Mouse (Mus musculus) brain, embryonic 14.5 days (tissue): Measurements from ENCODE around the gene Uqcr10. TPM values are rescaled to one million over a fixed set of nuclear protein-coding genes. Genes with fewer than 3 reads are reported as not detected.

Source experiments
- DNase-seq: peaks from one replicate; pipeline ENCODE4 v3.0.0-alpha.2; 2011; ENCODE audit warnings: low read depth
- CTCF ChIP-seq: fragments of 200-500 bp; IDR thresholded peaks from 2 replicates; pipeline ENCODE4 v1.5.1; 2012; ENCODE audit warnings: inconsistent platforms, mild to moderate bottlenecking, moderate library complexity, borderline replicate concordance; ENCODE audit not compliant: insufficient read depth, insufficient read length; ENCODE audit errors: extremely low read depth
- POLR2A ChIP-seq: fragments of 200-500 bp; IDR thresholded peaks from 2 replicates; pipeline ENCODE4 v1.6.1; 2012; ENCODE audit warnings: mild to moderate bottlenecking, inconsistent platforms, borderline replicate concordance; ENCODE audit not compliant: poor library complexity, insufficient read depth, insufficient read length, severe bottlenecking; ENCODE audit errors: extremely low read depth
- polyA plus RNA-seq: library from polyadenylated mRNA; depleted of rRNA; stranded (reverse); fragments of >200 nt; gene quantifications from 2 replicates; pipeline ENCODE4 v1.2.3, GENCODE M21; 2012; rRNA removed

The Uqcr10 gene
- polyA plus RNA-seq, result 554 and 676 TPM in 2 replicates

- TF ChIP-seq POLR2A (peak; percentile 72; the same call in 1 of the 2 replicates), CTCF (no peak)
- peak; percentile 98 for DNase-seq
Measured at GRCm38 (mm10) chr11:4704072-4704964, at the start of gene Uqcr10, which contains the start of gene Zmat5. Gene Uqcr10, minus strand, starts transcription at chr11:4704342. Gene Zmat5, plus strand, starts transcription at chr11:4704678.

DNA sequence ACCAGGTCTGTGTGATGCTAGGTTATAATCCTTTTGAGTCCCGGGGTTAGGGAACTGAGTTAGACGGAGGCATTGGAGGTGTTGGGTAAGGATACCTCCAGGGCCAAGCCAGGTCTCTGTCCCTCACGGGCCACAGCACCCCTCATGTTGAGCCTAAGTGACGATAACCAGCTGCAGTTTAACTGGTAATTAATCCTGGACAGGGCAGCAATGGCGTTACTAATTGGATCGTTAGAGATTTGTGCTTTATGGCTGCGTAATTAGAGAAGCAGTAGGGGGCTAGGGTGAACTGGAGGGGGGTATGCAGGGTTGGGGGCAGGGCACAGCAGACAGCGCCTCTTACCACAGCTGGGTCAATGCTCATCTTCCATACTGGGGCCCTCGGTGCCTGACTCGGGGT is 48.7 kb upstream of the Uqcr10 start:
- DNase-seq, result no peak
- TF ChIP-seq CTCF (no peak), POLR2A (no peak)

- TF ChIP-seq POLR2A (no peak), CTCF (no peak)
- no peak for DNase-seq
Measured at GRCm38 (mm10) chr11:4750263-4750662, 46.1 kb upstream of the Uqcr10 start.

- TF ChIP-seq CTCF (no peak), POLR2A (no peak)
- DNase-seq, result no peak
Measured at GRCm38 (mm10) chr11:4747285-4747684, 43.1 kb upstream of the Uqcr10 start.

GRCm38 (mm10) chr11:4746733-4747132 is 42.6 kb upstream of the Uqcr10 start, which contains the start of gene Cabp7:
Gene Cabp7, minus strand, starts transcription at chr11:4746778.
- TF ChIP-seq POLR2A (no peak), CTCF (no peak)
- no peak for DNase-seq

- TF ChIP-seq POLR2A (no peak), CTCF (no peak)
- no peak for DNase-seq
Measured at GRCm38 (mm10) chr11:4745969-4746368, 41.8 kb upstream of the Uqcr10 start.

- TF ChIP-seq CTCF (no peak), POLR2A (no peak)
- DNase-seq, result no peak
Measured at GRCm38 (mm10) chr11:4744691-4745090, 40.5 kb upstream of the Uqcr10 start.

- no peak for DNase-seq
- TF ChIP-seq POLR2A, result no peak
- no peak for TF ChIP-seq CTCF
Measured at GRCm38 (mm10) chr11:4740785-4741184, 36.6 kb upstream of the Uqcr10 start.

- no peak for TF ChIP-seq POLR2A
- no peak for TF ChIP-seq CTCF
- no peak for DNase-seq
Measured at GRCm38 (mm10) chr11:4738719-4739118, 34.6 kb upstream of the Uqcr10 start.

- TF ChIP-seq POLR2A (no peak), CTCF (no peak)
- peak; percentile 71 for DNase-seq
Measured at GRCm38 (mm10) chr11:4737682-4738081, 33.5 kb upstream of the Uqcr10 start.

GRCm38 (mm10) chr11:4736355-4736754 is 32.2 kb upstream of the Uqcr10 start:
- TF ChIP-seq CTCF (no peak), POLR2A (no peak)

More at GRCm38 (mm10) chr11:4736355-4736754, 32.2 kb upstream of the Uqcr10 start:
- no peak for DNase-seq
